Mouse (Mus musculus): ENCODE measurements at regions not wholly inside any gene's neighbourhood (a gene's known extent, or its start where the extent isn't known, plus 50 kb on each side); places are given as distances from the start of the nearest gene placed in this dataset.

- H3ac ChIP-seq (ENCODE audit: control insufficient read depth, insufficient read length, low read depth) = no peak overlapping the region
- no peak overlapping the region for H3K4me3 ChIP-seq (ENCODE audit: insufficient read depth, poor library complexity, severe bottlenecking)
- H3K27me3 ChIP-seq (ENCODE audit: control insufficient read depth, insufficient read depth, insufficient read length) = no peaks in the 10 kb centered on the region
Measured at GRCm38 (mm10) chr7:73160968-73161367, 214.3 kb upstream of the Rgma start.

GRCm38 (mm10) chr7:73163687-73164086, 211.6 kb upstream of the Rgma start:
- H3K79me2 ChIP-seq (ENCODE audit: control insufficient read depth, insufficient read depth) = no peaks in the 10 kb centered on the region
- H3K36me3 ChIP-seq (ENCODE audit: control insufficient read depth, insufficient read depth) = no peaks in the 10 kb centered on the region
- H3K79me3 ChIP-seq (ENCODE audit: low read depth) = no peaks in the 10 kb centered on the region
- H3K27me3 ChIP-seq (ENCODE audit: control insufficient read depth, insufficient read depth, insufficient read length) = no peaks in the 10 kb centered on the region
- H3K4me3 ChIP-seq (ENCODE audit: insufficient read depth, poor library complexity, severe bottlenecking) = no peak overlapping the region
- no peak overlapping the region for H3ac ChIP-seq (ENCODE audit: control insufficient read depth, insufficient read length, low read depth)
- TF ChIP-seq CTCF (IDR thresholded peaks at IDR 0.05; ENCODE audit: control insufficient read depth, insufficient read depth, insufficient read length) (no peak), USF1 (IDR thresholded peaks at IDR 0.05; ENCODE audit: low read depth) (no peak), MAX (IDR thresholded peaks at IDR 0.05) (no peak), CEBPB (IDR thresholded peaks at IDR 0.05; ENCODE audit: low read depth) (no peak), FOSL1 (IDR thresholded peaks at IDR 0.05; ENCODE audit: insufficient read depth, low read length, poor library complexity, severe bottlenecking) (no peak), MYOD1 (IDR thresholded peaks at IDR 0.05; ENCODE audit: control insufficient read depth, insufficient read length, low read depth) (no peak), MYOG (IDR thresholded peaks at IDR 0.05; ENCODE audit: control insufficient read depth, extremely low read depth, insufficient read length) (no peak)

More at GRCm38 (mm10) chr7:73160968-73161367, 214.3 kb upstream of the Rgma start:
- Histone ChIP-seq H3K79me3 (ENCODE audit: low read depth) (no peaks in the 10 kb centered on the region), H3K36me3 (ENCODE audit: control insufficient read depth, insufficient read depth) (no peaks in the 10 kb centered on the region), H3K79me2 (ENCODE audit: control insufficient read depth, insufficient read depth) (no peaks in the 10 kb centered on the region)
- TF ChIP-seq FOSL1 (IDR thresholded peaks at IDR 0.05; ENCODE audit: insufficient read depth, low read length, poor library complexity, severe bottlenecking) = no peak
- TF ChIP-seq MAX (IDR thresholded peaks at IDR 0.05) = no peak
- TF ChIP-seq USF1 (IDR thresholded peaks at IDR 0.05; ENCODE audit: low read depth) = no peak

- no peaks in the 10 kb centered on the region for H3K79me2 ChIP-seq (ENCODE audit: control insufficient read depth, insufficient read depth)
- no peaks in the 10 kb centered on the region for H3K27me3 ChIP-seq (ENCODE audit: control insufficient read depth, insufficient read depth, insufficient read length)
- no peak for TF ChIP-seq USF1 (IDR thresholded peaks at IDR 0.05; ENCODE audit: low read depth)
- no peak for TF ChIP-seq MYOD1 (IDR thresholded peaks at IDR 0.05; ENCODE audit: control insufficient read depth, insufficient read length, low read depth)
- TF ChIP-seq MAX (IDR thresholded peaks at IDR 0.05) = no peak
- TF ChIP-seq MYOG (IDR thresholded peaks at IDR 0.05; ENCODE audit: control insufficient read depth, extremely low read depth, insufficient read length) = no peak
- no peak for TF ChIP-seq CEBPB (IDR thresholded peaks at IDR 0.05; ENCODE audit: low read depth)
- no peak for TF ChIP-seq CTCF (IDR thresholded peaks at IDR 0.05; ENCODE audit: control insufficient read depth, insufficient read depth, insufficient read length)
- TF ChIP-seq FOSL1 (IDR thresholded peaks at IDR 0.05; ENCODE audit: insufficient read depth, low read length, poor library complexity, severe bottlenecking) = no peak
- H3K36me3 ChIP-seq (ENCODE audit: control insufficient read depth, insufficient read depth) = no peaks in the 10 kb centered on the region
- no peak overlapping the region for H3K4me3 ChIP-seq (ENCODE audit: insufficient read depth, poor library complexity, severe bottlenecking)
- H3ac ChIP-seq (ENCODE audit: control insufficient read depth, insufficient read length, low read depth) = no peak overlapping the region
- H3K79me3 ChIP-seq (ENCODE audit: low read depth) = no peaks in the 10 kb centered on the region
Measured at GRCm38 (mm10) chr7:73165521-73165920, 209.8 kb upstream of the Rgma start.

- Histone ChIP-seq H3K27me3 (ENCODE audit: control insufficient read depth, insufficient read depth, insufficient read length) (no peaks in the 10 kb centered on the region), H3K79me2 (ENCODE audit: control insufficient read depth, insufficient read depth) (no peaks in the 10 kb centered on the region)
- TF ChIP-seq CEBPB (IDR thresholded peaks at IDR 0.05; ENCODE audit: low read depth) (no peak), MAX (IDR thresholded peaks at IDR 0.05) (no peak), CTCF (IDR thresholded peaks at IDR 0.05; ENCODE audit: control insufficient read depth, insufficient read depth, insufficient read length) (no peak), FOSL1 (IDR thresholded peaks at IDR 0.05; ENCODE audit: insufficient read depth, low read length, poor library complexity, severe bottlenecking) (no peak), MYOD1 (IDR thresholded peaks at IDR 0.05; ENCODE audit: control insufficient read depth, insufficient read length, low read depth) (no peak), USF1 (IDR thresholded peaks at IDR 0.05; ENCODE audit: low read depth) (no peak), MYOG (IDR thresholded peaks at IDR 0.05; ENCODE audit: control insufficient read depth, extremely low read depth, insufficient read length) (no peak)
Measured at GRCm38 (mm10) chr7:73169416-73169815, 205.9 kb upstream of the Rgma start.

GRCm38 (mm10) chr7:73172615-73173014, 202.7 kb upstream of the Rgma start:
- Histone ChIP-seq H3K79me2 (ENCODE audit: control insufficient read depth, insufficient read depth) (no peaks in the 10 kb centered on the region), H3K4me3 (ENCODE audit: insufficient read depth, poor library complexity, severe bottlenecking) (no peak overlapping the region), H3K27me3 (ENCODE audit: control insufficient read depth, insufficient read depth, insufficient read length) (no peaks in the 10 kb centered on the region), H3ac (ENCODE audit: control insufficient read depth, insufficient read length, low read depth) (no peak overlapping the region), H3K36me3 (ENCODE audit: control insufficient read depth, insufficient read depth) (no peaks in the 10 kb centered on the region), H3K79me3 (ENCODE audit: low read depth) (no peaks in the 10 kb centered on the region)
- TF ChIP-seq MAX (IDR thresholded peaks at IDR 0.05) = no peak
- TF ChIP-seq FOSL1 (IDR thresholded peaks at IDR 0.05; ENCODE audit: insufficient read depth, low read length, poor library complexity, severe bottlenecking) = no peak
- no peak for TF ChIP-seq MYOG (IDR thresholded peaks at IDR 0.05; ENCODE audit: control insufficient read depth, extremely low read depth, insufficient read length)
- TF ChIP-seq MYOD1 (IDR thresholded peaks at IDR 0.05; ENCODE audit: control insufficient read depth, insufficient read length, low read depth) = no peak
- TF ChIP-seq CTCF (IDR thresholded peaks at IDR 0.05; ENCODE audit: control insufficient read depth, insufficient read depth, insufficient read length) = no peak
- no peak for TF ChIP-seq CEBPB (IDR thresholded peaks at IDR 0.05; ENCODE audit: low read depth)

More at GRCm38 (mm10) chr7:73169416-73169815, 205.9 kb upstream of the Rgma start:
- Histone ChIP-seq H3K4me3 (ENCODE audit: insufficient read depth, poor library complexity, severe bottlenecking) (no peak overlapping the region), H3K79me3 (ENCODE audit: low read depth) (no peaks in the 10 kb centered on the region), H3ac (ENCODE audit: control insufficient read depth, insufficient read length, low read depth) (no peak overlapping the region), H3K36me3 (ENCODE audit: control insufficient read depth, insufficient read depth) (no peaks in the 10 kb centered on the region)

- Histone ChIP-seq H3K27me3 (ENCODE audit: control insufficient read depth, insufficient read depth, insufficient read length) (no peaks in the 10 kb centered on the region), H3ac (ENCODE audit: control insufficient read depth, insufficient read length, low read depth) (no peak overlapping the region), H3K79me3 (ENCODE audit: low read depth) (no peaks in the 10 kb centered on the region), H3K36me3 (ENCODE audit: control insufficient read depth, insufficient read depth) (no peaks in the 10 kb centered on the region), H3K4me3 (ENCODE audit: insufficient read depth, poor library complexity, severe bottlenecking) (no peak overlapping the region), H3K79me2 (ENCODE audit: control insufficient read depth, insufficient read depth) (no peaks in the 10 kb centered on the region)
- TF ChIP-seq CEBPB (IDR thresholded peaks at IDR 0.05; ENCODE audit: low read depth) = no peak
- no peak for TF ChIP-seq USF1 (IDR thresholded peaks at IDR 0.05; ENCODE audit: low read depth)
- TF ChIP-seq FOSL1 (IDR thresholded peaks at IDR 0.05; ENCODE audit: insufficient read depth, low read length, poor library complexity, severe bottlenecking) = no peak
- TF ChIP-seq MYOG (IDR thresholded peaks at IDR 0.05; ENCODE audit: control insufficient read depth, extremely low read depth, insufficient read length) = no peak
- no peak for TF ChIP-seq CTCF (IDR thresholded peaks at IDR 0.05; ENCODE audit: control insufficient read depth, insufficient read depth, insufficient read length)
- TF ChIP-seq MYOD1 (IDR thresholded peaks at IDR 0.05; ENCODE audit: control insufficient read depth, insufficient read length, low read depth) = no peak
- TF ChIP-seq MAX (IDR thresholded peaks at IDR 0.05) = no peak
Measured at GRCm38 (mm10) chr7:73183761-73184160, 191.5 kb upstream of the Rgma start.
